Mouse (Mus musculus): Measurements from ENCODE around the gene Wfdc15a. TPM values are rescaled to one million over a fixed set of nuclear protein-coding genes. Genes with fewer than 3 reads are reported as not detected.
"Not testable (repeated sequence)": the region's sequence is repeated elsewhere in the genome, so short reads cannot be mapped to it uniquely, and the experiment has no call there.

Gene Wfdc15a
- total and polyA plus RNA-seq, 3 experiments = 0.82 TPM; not detected in 2

GRCm38 (mm10) chr2:164212711-164213110 is 12.8 kb upstream of the Wfdc15a start:
- H3K36me3 ChIP-seq (replicated peaks) = no peaks in the 10 kb centered on the region
- H3K4me1 ChIP-seq (ENCODE audit: insufficient read depth, low read depth, low read length) = no peaks in the 10 kb centered on the region
- DNase-seq (ENCODE audit: low spot score) (no peak), ATAC-seq (ENCODE audit: extremely low read depth, insufficient number of reproducible peaks, low FRiP score, poor library complexity, severe bottlenecking) (no peak)
- no peaks in the 10 kb centered on the region for H3K9me3 ChIP-seq (replicated peaks)
- no peak for TF ChIP-seq GATA2 (IDR thresholded peaks at IDR 0.05; ENCODE audit: borderline replicate concordance, low read depth, low read length)
- no peak for TF ChIP-seq TAL1 (conservative IDR thresholded peaks at IDR 0.05; ENCODE audit: low read depth, low read length)
- TF ChIP-seq CTCF (IDR thresholded peaks at IDR 0.05; ENCODE audit: low read depth, low read length) = no peak
- H3K4me3 ChIP-seq (ENCODE audit: low read depth, low read length) = no peak overlapping the region
- H3K27me3 ChIP-seq (ENCODE audit: insufficient read depth, low read length) = 0 out of 2 replicates have a peak, but pooled peaks cover 6% of the 10 kb centered on the region

- H3K4me3 ChIP-seq (ENCODE audit: low read depth, low read length) = no peak overlapping the region
- no peaks in the 10 kb centered on the region for H3K9me3 ChIP-seq (replicated peaks)
- TF ChIP-seq GATA2 (IDR thresholded peaks at IDR 0.05; ENCODE audit: borderline replicate concordance, low read depth, low read length) (no peak), TAL1 (conservative IDR thresholded peaks at IDR 0.05; ENCODE audit: low read depth, low read length) (no peak), CTCF (IDR thresholded peaks at IDR 0.05; ENCODE audit: low read depth, low read length) (no peak), GATA1 (IDR thresholded peaks at IDR 0.05; ENCODE audit: borderline replicate concordance, low read length) (no peak), POLR2AphosphoS5 (IDR thresholded peaks at IDR 0.05; ENCODE audit: insufficient replicate concordance, low read depth, low read length) (no peak)
- no peaks in the 10 kb centered on the region for H3K4me1 ChIP-seq (ENCODE audit: insufficient read depth, low read depth, low read length)
- no peaks in the 10 kb centered on the region for H3K36me3 ChIP-seq (replicated peaks)
- DNase-seq (ENCODE audit: low spot score) = no peak
- ATAC-seq (ENCODE audit: extremely low read depth, insufficient number of reproducible peaks, low FRiP score, poor library complexity, severe bottlenecking) = no peak
- H3K27me3 ChIP-seq (ENCODE audit: insufficient read depth, low read length) = 0 out of 2 replicates have a peak, but pooled peaks cover 6% of the 10 kb centered on the region
These were observed 11.0 kb upstream of the Wfdc15a start for GRCm38 (mm10) chr2:164210892-164211291.

DNA sequence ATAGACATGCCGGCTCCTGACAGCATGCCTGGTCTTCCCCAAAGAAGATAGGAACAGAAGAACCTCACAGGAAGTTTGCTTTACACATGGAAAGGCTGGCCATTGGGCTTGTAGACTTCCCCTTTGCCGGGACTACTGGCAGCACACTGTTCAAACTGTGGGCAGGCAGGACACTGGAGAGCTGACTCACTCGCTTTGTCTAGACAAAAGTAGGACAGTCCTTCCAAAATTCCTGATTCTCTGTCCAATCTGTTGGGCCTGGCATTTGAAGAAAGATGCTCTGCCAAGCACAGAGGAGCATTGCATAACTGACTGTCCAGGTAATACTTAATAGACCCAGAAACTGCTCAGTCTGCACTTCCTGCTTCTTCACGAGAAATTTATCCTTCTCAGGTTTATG is 6.7 kb upstream of the Wfdc15a start:
- no peaks in the 10 kb centered on the region for H3K36me3 ChIP-seq (replicated peaks)
- no peak for TF ChIP-seq TAL1 (conservative IDR thresholded peaks at IDR 0.05; ENCODE audit: low read depth, low read length)
- no peak for TF ChIP-seq POLR2AphosphoS5 (IDR thresholded peaks at IDR 0.05; ENCODE audit: insufficient replicate concordance, low read depth, low read length)
- no peak for TF ChIP-seq CTCF (IDR thresholded peaks at IDR 0.05; ENCODE audit: low read depth, low read length)
- TF ChIP-seq GATA2 (IDR thresholded peaks at IDR 0.05; ENCODE audit: borderline replicate concordance, low read depth, low read length) = no peak
- TF ChIP-seq GATA1 (IDR thresholded peaks at IDR 0.05; ENCODE audit: borderline replicate concordance, low read length) = no peak
- H3K27me3 ChIP-seq (ENCODE audit: insufficient read depth, low read length) = 0 out of 2 replicates have a peak, but pooled peaks cover 2% of the 10 kb centered on the region
- DNase-seq (ENCODE audit: low spot score) (no peak), ATAC-seq (ENCODE audit: extremely low read depth, insufficient number of reproducible peaks, low FRiP score, poor library complexity, severe bottlenecking) (no peak)
- H3K9me3 ChIP-seq (replicated peaks) = no peaks in the 10 kb centered on the region
- H3K4me3 ChIP-seq (ENCODE audit: low read depth, low read length) = no peak overlapping the region
- no peaks in the 10 kb centered on the region for H3K4me1 ChIP-seq (ENCODE audit: insufficient read depth, low read depth, low read length)

DNA sequence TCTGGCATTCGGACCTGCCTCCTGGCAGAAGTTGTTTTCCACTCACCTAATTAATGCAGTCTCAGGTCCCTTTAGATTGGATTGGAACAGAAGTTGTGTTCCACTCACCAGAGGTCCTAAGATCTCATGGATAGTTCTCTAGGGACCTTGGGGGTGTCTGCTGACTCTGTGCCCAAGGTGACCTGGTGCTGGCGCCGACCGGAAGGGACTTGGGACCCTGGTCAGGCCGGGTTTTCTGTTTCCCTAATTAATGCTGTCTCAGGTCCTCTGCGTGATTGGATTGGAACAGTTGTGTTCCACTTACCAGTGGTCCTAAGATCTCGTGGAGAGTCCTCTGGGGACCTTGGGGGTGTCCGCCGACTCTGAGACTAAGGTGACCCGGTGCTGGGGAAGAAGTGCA is 6.1 kb upstream of the Wfdc15a start:
- not testable (repeated sequence) for H3K36me3 ChIP-seq (replicated peaks); H3K27me3 ChIP-seq (ENCODE audit: insufficient read depth, low read length); H3K4me3 ChIP-seq (ENCODE audit: low read depth, low read length); H3K4me1 ChIP-seq (ENCODE audit: insufficient read depth, low read depth, low read length); ATAC-seq (ENCODE audit: extremely low read depth, insufficient number of reproducible peaks, low FRiP score, poor library complexity, severe bottlenecking); H3K9me3 ChIP-seq (replicated peaks); DNase-seq (ENCODE audit: low spot score)

- H3K27me3 ChIP-seq (ENCODE audit: insufficient read depth, low read length) = peaks cover 3% of the 10 kb centered on the region; the same call in 1 of the 2 replicates
- TF ChIP-seq CTCF (IDR thresholded peaks at IDR 0.05; ENCODE audit: low read depth, low read length) = no peak
- no peak for TF ChIP-seq TAL1 (conservative IDR thresholded peaks at IDR 0.05; ENCODE audit: low read depth, low read length)
- no peak for TF ChIP-seq POLR2AphosphoS5 (IDR thresholded peaks at IDR 0.05; ENCODE audit: insufficient replicate concordance, low read depth, low read length)
- TF ChIP-seq GATA2 (IDR thresholded peaks at IDR 0.05; ENCODE audit: borderline replicate concordance, low read depth, low read length) = no peak
- TF ChIP-seq GATA1 (IDR thresholded peaks at IDR 0.05; ENCODE audit: borderline replicate concordance, low read length) = no peak
- no peaks in the 10 kb centered on the region for H3K9me3 ChIP-seq (replicated peaks)
- ATAC-seq (ENCODE audit: extremely low read depth, insufficient number of reproducible peaks, low FRiP score, poor library complexity, severe bottlenecking) (no peak), DNase-seq (ENCODE audit: low spot score) (no peak)
- no peak overlapping the region for H3K4me3 ChIP-seq (ENCODE audit: low read depth, low read length)
- H3K36me3 ChIP-seq (replicated peaks) = no peaks in the 10 kb centered on the region
- H3K4me1 ChIP-seq (ENCODE audit: insufficient read depth, low read depth, low read length) = peaks cover 4% of the 10 kb centered on the region
These were observed 3.3 kb downstream of the Wfdc15a start for GRCm38 (mm10) chr2:164196700-164196990.

DNA sequence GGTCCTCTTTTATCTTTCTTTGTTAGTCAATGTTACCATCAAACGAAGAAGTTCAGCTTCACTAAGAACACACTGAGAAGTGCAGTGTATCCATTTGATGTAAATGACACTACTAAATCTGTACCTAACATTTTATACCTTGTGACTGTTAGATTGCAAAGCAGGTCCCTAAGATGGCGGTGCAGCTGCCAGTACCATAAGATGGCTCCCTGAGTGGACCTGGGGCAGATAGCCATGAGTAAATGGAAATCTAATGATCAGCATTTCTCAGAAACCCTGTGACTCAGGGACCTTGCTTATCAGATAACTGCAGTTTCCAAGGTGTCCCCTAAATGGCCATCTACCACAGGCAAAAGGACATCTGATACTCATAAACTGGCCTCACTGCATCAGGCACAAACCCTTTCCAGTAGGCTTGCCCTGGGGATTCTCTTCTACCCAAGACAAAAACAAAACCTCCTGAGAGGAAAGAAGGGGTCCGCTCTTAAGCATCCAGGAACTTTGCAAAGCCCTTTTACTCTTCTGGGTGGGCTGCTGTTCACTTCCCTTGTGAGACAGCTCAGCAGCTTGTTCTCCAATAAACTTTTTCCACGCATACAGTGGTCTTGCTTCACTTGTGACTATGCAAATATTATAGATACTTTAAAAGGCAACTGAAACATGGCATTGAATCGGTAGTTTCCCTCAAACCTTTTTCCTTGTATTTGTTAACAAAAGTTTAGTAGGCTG is 3.8 kb downstream of the Wfdc15a start:
- Histone ChIP-seq H3K4me1 (ENCODE audit: insufficient read depth, low read depth, low read length) (peaks cover 4% of the 10 kb centered on the region), H3K36me3 (replicated peaks) (no peaks in the 10 kb centered on the region), H3K4me3 (ENCODE audit: low read depth, low read length) (no peak overlapping the region), H3K27me3 (ENCODE audit: insufficient read depth, low read length) (peaks cover 5% of the 10 kb centered on the region; the same call in 1 of the 2 replicates), H3K9me3 (replicated peaks) (no peaks in the 10 kb centered on the region)
- DNase-seq (ENCODE audit: low spot score) = no peak
- ATAC-seq (ENCODE audit: extremely low read depth, insufficient number of reproducible peaks, low FRiP score, poor library complexity, severe bottlenecking) = peak; percentile 34; the same call in 1 of the 2 replicates
- TF ChIP-seq GATA2 (IDR thresholded peaks at IDR 0.05; ENCODE audit: borderline replicate concordance, low read depth, low read length) = no peak
- TF ChIP-seq POLR2AphosphoS5 (IDR thresholded peaks at IDR 0.05; ENCODE audit: insufficient replicate concordance, low read depth, low read length) = no peak
- no peak for TF ChIP-seq CTCF (IDR thresholded peaks at IDR 0.05; ENCODE audit: low read depth, low read length)
- no peak for TF ChIP-seq GATA1 (IDR thresholded peaks at IDR 0.05; ENCODE audit: borderline replicate concordance, low read length)
- TF ChIP-seq TAL1 (conservative IDR thresholded peaks at IDR 0.05; ENCODE audit: low read depth, low read length) = no peak

Measured in G1E (cell line).